Mouse (Mus musculus) kidney, embryonic 16.5 days (tissue): ENCODE data around the gene Jmjd7. TPM values are rescaled to one million over a fixed set of nuclear protein-coding genes. Genes with fewer than 3 reads are reported as not detected.

Experiments
- ATAC-seq: fragments of 200-750 bp; cut with Nextera tagmentation; 2 replicates; pipeline ENCODE4 v1.8.0; 2017; ENCODE audit warnings: moderate TSS enrichment; ENCODE audit not compliant: low FRiP score, low TSS enrichment
- H3K27ac ChIP-seq: fragments of 300-500 bp; sonication (generic); 2 replicates; pipeline ENCODE4 v1.5.1; 2014; ENCODE audit warnings: low read length
- H3K27me3 ChIP-seq: fragments of 300-500 bp; sonication (generic); 2 replicates; pipeline ENCODE4 v1.6.1; 2014; ENCODE audit warnings: low read length, control low read depth, mixed read lengths; ENCODE audit not compliant: insufficient read depth
- H3K36me3 ChIP-seq: fragments of 300-500 bp; sonication (generic); 2 replicates; pipeline ENCODE4 v1.6.1; 2014; ENCODE audit warnings: low read length, control low read depth, mixed read lengths; ENCODE audit not compliant: insufficient read depth
- H3K4me1 ChIP-seq: fragments of 300-500 bp; sonication (generic); 2 replicates; pipeline ENCODE4 v1.6.1; 2014; ENCODE audit warnings: low read length, control low read depth, mixed read lengths; ENCODE audit not compliant: insufficient read depth
- H3K4me2 ChIP-seq: fragments of 300-500 bp; sonication (generic); replicated peaks from 2 replicates; pipeline ENCODE4 v1.6.1; 2014; ENCODE audit warnings: low read depth, low read length
- H3K4me3 ChIP-seq: fragments of 300-500 bp; sonication (generic); 2 replicates; pipeline ENCODE4 v1.5.1; 2014; ENCODE audit warnings: mild to moderate bottlenecking, low read length
- H3K9ac ChIP-seq: fragments of 300-500 bp; sonication (generic); replicated peaks from 2 replicates; pipeline ENCODE4 v1.6.1; 2014; ENCODE audit warnings: low read length
- H3K9me3 ChIP-seq: fragments of 300-500 bp; sonication (generic); 2 replicates; pipeline ENCODE4 v1.6.1; 2016; ENCODE audit warnings: low read length, control low read depth
- WGBS: fragments of 180-500 bp; shearing (Covaris S2); extraction: QIAGEN DNeasy Blood & Tissue Kit; methylation state at CpG from one replicate; pipeline ENCODE4 v1.1.7; 2014; 5-methylcytosine and 5-hydroxymethylcytosine counted together
- polyA plus RNA-seq: library from polyadenylated mRNA; unstranded; fragments of >200 nt; fragmentation: Nextera tagmentation; extraction: Ambion mirVana; gene quantifications from 2 replicates; pipeline ENCODE4 v1.2.1, GENCODE M21; 2015

Gene Jmjd7
- polyA plus RNA-seq, 1 experiment from 2014 or later: 25.2 TPM

GRCm38 (mm10) chr2:120051405-120051804 lies 24.1 kb downstream of the Jmjd7 start:
- Histone ChIP-seq H3K36me3 (no peaks in the 10 kb centered on the region), H3K9me3 (no peaks in the 10 kb centered on the region), H3K4me2 (no peak overlapping the region), H3K9ac (no peak overlapping the region), H3K27ac (no peak overlapping the region), H3K4me3 (no peak overlapping the region), H3K4me1 (no peaks in the 10 kb centered on the region), H3K27me3 (no peaks in the 10 kb centered on the region)
- WGBS: 61% methylated on average over 6 of the region's 6 CpGs
- no peak for ATAC-seq

GRCm38 (mm10) chr2:120054771-120055552 lies 27.7 kb downstream of the Jmjd7 start:
- Histone ChIP-seq H3K36me3 (no peaks in the 10 kb centered on the region), H3K4me1 (peaks cover 2% of the 10 kb centered on the region; the same call in 1 of the 2 replicates), H3K4me2 (no peak overlapping the region), H3K4me3 (no peak overlapping the region), H3K9me3 (no peaks in the 10 kb centered on the region), H3K27me3 (no peaks in the 10 kb centered on the region), H3K27ac (no peak overlapping the region), H3K9ac (no peak overlapping the region)
- ATAC-seq: no peak
- WGBS: 90% methylated on average over 12 of the region's 12 CpGs

- Histone ChIP-seq H3K4me3 (no peak overlapping the region), H3K27me3 (no peaks in the 10 kb centered on the region), H3K9ac (no peak overlapping the region), H3K9me3 (no peaks in the 10 kb centered on the region), H3K4me1 (peaks cover 11% of the 10 kb centered on the region), H3K27ac (no peak overlapping the region), H3K36me3 (no peaks in the 10 kb centered on the region), H3K4me2 (no peak overlapping the region)
- no peak for ATAC-seq
- 86% methylated on average over 10 of the region's 10 CpGs for WGBS
Observed at GRCm38 (mm10) chr2:120055923-120056322, 28.6 kb downstream of the Jmjd7 start.

GRCm38 (mm10) chr2:120058818-120059217 lies 31.5 kb downstream of the Jmjd7 start:
- H3K9ac ChIP-seq: no peak overlapping the region
- no peak for ATAC-seq
- no peak overlapping the region for H3K4me2 ChIP-seq
- H3K4me1 ChIP-seq: peaks cover 20% of the 10 kb centered on the region
- H3K27me3 ChIP-seq: no peaks in the 10 kb centered on the region
- WGBS: 74% methylated on average over 4 of the region's 4 CpGs
- no peak overlapping the region for H3K27ac ChIP-seq
- H3K9me3 ChIP-seq: no peaks in the 10 kb centered on the region
- no peak overlapping the region for H3K4me3 ChIP-seq
- no peaks in the 10 kb centered on the region for H3K36me3 ChIP-seq

GRCm38 (mm10) chr2:120059466-120059865 lies 32.2 kb downstream of the Jmjd7 start:
- no peak for ATAC-seq
- Histone ChIP-seq H3K4me1 (peaks cover 20% of the 10 kb centered on the region), H3K4me2 (no peak overlapping the region), H3K27ac (no peak overlapping the region), H3K27me3 (no peaks in the 10 kb centered on the region), H3K9ac (no peak overlapping the region), H3K4me3 (no peak overlapping the region), H3K9me3 (no peaks in the 10 kb centered on the region), H3K36me3 (no peaks in the 10 kb centered on the region)
- WGBS: 92% methylated on average over 3 of the region's 3 CpGs

- no peak overlapping the region for H3K4me3 ChIP-seq
- H3K36me3 ChIP-seq: no peaks in the 10 kb centered on the region
- WGBS: 26% methylated on average over 6 of the region's 6 CpGs
- peaks cover 20% of the 10 kb centered on the region for H3K4me1 ChIP-seq
- no peaks in the 10 kb centered on the region for H3K27me3 ChIP-seq
- peak; percentile 72; the same call in 1 of the 2 replicates for ATAC-seq
- no peaks in the 10 kb centered on the region for H3K9me3 ChIP-seq
- H3K4me2 ChIP-seq: no peak overlapping the region
- peak overlapping the region; percentile 61 for H3K27ac ChIP-seq
- H3K9ac ChIP-seq: no peak overlapping the region
Observed at GRCm38 (mm10) chr2:120060190-120060589, 32.9 kb downstream of the Jmjd7 start.

- Histone ChIP-seq H3K4me1 (peaks cover 20% of the 10 kb centered on the region), H3K36me3 (no peaks in the 10 kb centered on the region), H3K9ac (0 out of 2 replicates have a peak overlapping the region, but pooled peaks have one; percentile 18), H3K9me3 (no peaks in the 10 kb centered on the region), H3K4me3 (no peak overlapping the region), H3K27me3 (no peaks in the 10 kb centered on the region), H3K27ac (peak overlapping the region; percentile 61), H3K4me2 (no peak overlapping the region)
- peak; percentile 60 for ATAC-seq
- WGBS: 20% methylated on average over 9 of the region's 9 CpGs
Observed at GRCm38 (mm10) chr2:120060651-120061050, 33.4 kb downstream of the Jmjd7 start.

- Histone ChIP-seq H3K4me2 (no peak overlapping the region), H3K9me3 (no peaks in the 10 kb centered on the region), H3K36me3 (no peaks in the 10 kb centered on the region), H3K27me3 (no peaks in the 10 kb centered on the region), H3K27ac (no peak overlapping the region), H3K9ac (no peak overlapping the region), H3K4me3 (no peak overlapping the region), H3K4me1 (peaks cover 20% of the 10 kb centered on the region)
- no peak for ATAC-seq
- 70% methylated on average over 8 of the region's 8 CpGs for WGBS
Observed at GRCm38 (mm10) chr2:120062248-120062647, 35.0 kb downstream of the Jmjd7 start.

GRCm38 (mm10) chr2:120064639-120065038 lies 37.4 kb downstream of the Jmjd7 start:
- Histone ChIP-seq H3K9ac (no peak overlapping the region), H3K4me2 (no peak overlapping the region), H3K36me3 (no peaks in the 10 kb centered on the region), H3K27ac (no peak overlapping the region), H3K4me1 (peaks cover 20% of the 10 kb centered on the region), H3K9me3 (no peaks in the 10 kb centered on the region), H3K27me3 (no peaks in the 10 kb centered on the region), H3K4me3 (no peak overlapping the region)
- no peak for ATAC-seq
- WGBS: 81% methylated on average over 6 of the region's 6 CpGs

GRCm38 (mm10) chr2:120065243-120065642 lies 38.0 kb downstream of the Jmjd7 start:
- Histone ChIP-seq H3K4me2 (no peak overlapping the region), H3K9me3 (no peaks in the 10 kb centered on the region), H3K4me1 (peaks cover 16% of the 10 kb centered on the region), H3K27ac (no peak overlapping the region), H3K36me3 (no peaks in the 10 kb centered on the region), H3K9ac (no peak overlapping the region), H3K27me3 (no peaks in the 10 kb centered on the region), H3K4me3 (no peak overlapping the region)
- 91% methylated on average over 8 of the region's 10 CpGs for WGBS
- no peak for ATAC-seq
